Mouse (Mus musculus): ENCODE measurements at regions not wholly inside any gene's neighbourhood (a gene's known extent, or its start where the extent isn't known, plus 50 kb on each side); places are given as distances from the start of the nearest gene placed in this dataset.
"Not testable (repeated sequence)": the region's sequence is repeated elsewhere in the genome, so short reads cannot be mapped to it uniquely, and the experiment has no call there.

DNA sequence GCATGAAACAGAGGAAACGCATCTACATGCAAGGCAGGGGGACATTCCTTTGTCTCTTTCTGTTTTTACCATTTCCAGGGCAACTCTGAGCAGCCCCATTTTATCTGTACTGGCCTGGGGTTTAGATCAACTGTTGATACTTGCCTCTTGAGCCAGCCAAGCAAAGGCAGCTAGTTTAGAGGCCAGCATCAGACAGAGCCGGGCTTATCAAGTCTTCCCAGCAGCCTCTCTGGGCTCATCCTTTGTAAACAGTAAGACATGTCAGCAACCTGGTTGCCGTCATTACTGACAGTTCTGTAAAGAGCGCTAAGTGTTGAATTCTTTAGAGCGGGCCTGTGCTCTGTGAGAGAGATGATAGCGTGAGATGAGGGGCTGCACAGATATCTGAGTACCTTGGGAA is 182.9 kb upstream of the Bmp4 start:
- ATAC-seq (ENCODE audit: insufficient read depth, low read depth): no peak
- H3K27ac ChIP-seq (ENCODE audit: low read depth): no peak overlapping the region
- no peak overlapping the region for H3K4me3 ChIP-seq (ENCODE audit: low read depth, low read length)
- no peak for DNase-seq (ENCODE audit: low spot score)
- no peak overlapping the region for H3K9ac ChIP-seq (replicated peaks; ENCODE audit: low read depth, low read length)
- H3K4me2 ChIP-seq (ENCODE audit: low read depth, low read length): no peak overlapping the region
- no peaks in the 10 kb centered on the region for H3K27me3 ChIP-seq (ENCODE audit: control insufficient read depth, insufficient read depth, low read length)
- 36% methylated on average over 6 of the region's 6 CpGs for WGBS
- TF ChIP-seq EP300 (IDR thresholded peaks at IDR 0.05; ENCODE audit: low read depth): no peak
- no peak for TF ChIP-seq CTCF (IDR thresholded peaks at IDR 0.05; ENCODE audit: low read depth)
- H3K4me1 ChIP-seq (ENCODE audit: control insufficient read depth, insufficient read depth): peaks cover 10% of the 10 kb centered on the region
- no peaks in the 10 kb centered on the region for H3K9me3 ChIP-seq (replicated peaks; ENCODE audit: control insufficient read depth, low read length)
- H3K36me3 ChIP-seq (replicated peaks; ENCODE audit: control insufficient read depth, insufficient read depth, low read length): no peaks in the 10 kb centered on the region

- not testable (repeated sequence) for H3K9ac ChIP-seq (replicated peaks; ENCODE audit: low read depth, low read length); H3K27ac ChIP-seq (ENCODE audit: low read depth); H3K36me3 ChIP-seq (replicated peaks; ENCODE audit: control insufficient read depth, insufficient read depth, low read length); ATAC-seq (ENCODE audit: insufficient read depth, low read depth); DNase-seq (ENCODE audit: low spot score); H3K4me2 ChIP-seq (ENCODE audit: low read depth, low read length); H3K27me3 ChIP-seq (ENCODE audit: control insufficient read depth, insufficient read depth, low read length); H3K9me3 ChIP-seq (replicated peaks; ENCODE audit: control insufficient read depth, low read length); H3K4me3 ChIP-seq (ENCODE audit: low read depth, low read length)
- H3K4me1 ChIP-seq (ENCODE audit: control insufficient read depth, insufficient read depth): peaks cover 10% of the 10 kb centered on the region
- WGBS: 65% methylated on average over 2 of the region's 2 CpGs
Measured at GRCm38 (mm10) chr14:46572972-46573371, 182.5 kb upstream of the Bmp4 start.

GRCm38 (mm10) chr14:46571841-46572240 is 181.4 kb upstream of the Bmp4 start:
- no peak for ATAC-seq (ENCODE audit: insufficient read depth, low read depth)
- 78% methylated on average over 1 of the region's 1 CpGs for WGBS

DNA sequence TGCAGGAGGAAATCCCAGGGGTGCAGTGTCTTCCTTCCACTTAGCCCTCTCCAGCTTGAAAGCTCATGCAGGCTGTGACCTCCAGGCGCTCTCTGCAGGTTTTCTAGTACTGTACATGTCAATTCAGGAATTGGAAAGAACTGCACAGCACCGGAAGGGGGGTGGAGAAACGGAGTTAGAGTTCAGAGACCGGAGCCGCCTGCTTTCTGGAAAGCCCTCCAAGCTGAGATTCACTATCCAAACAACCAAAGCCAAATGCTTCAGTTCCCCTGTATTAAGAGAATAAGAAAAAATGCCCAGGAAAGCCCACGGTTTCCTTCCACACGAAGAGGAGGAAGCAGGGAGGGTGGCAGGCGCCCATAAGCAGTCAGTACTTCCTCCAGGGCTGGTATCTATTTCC is 178.8 kb upstream of the Bmp4 start:
- WGBS: 55% methylated on average over 8 of the region's 8 CpGs
- Histone ChIP-seq H3K9me3 (replicated peaks; ENCODE audit: control insufficient read depth, low read length) (no peaks in the 10 kb centered on the region), H3K27me3 (ENCODE audit: control insufficient read depth, insufficient read depth, low read length) (no peaks in the 10 kb centered on the region), H3K36me3 (replicated peaks; ENCODE audit: control insufficient read depth, insufficient read depth, low read length) (no peaks in the 10 kb centered on the region), H3K4me2 (ENCODE audit: low read depth, low read length) (no peak overlapping the region), H3K9ac (replicated peaks; ENCODE audit: low read depth, low read length) (no peak overlapping the region), H3K4me3 (ENCODE audit: low read depth, low read length) (no peak overlapping the region), H3K27ac (ENCODE audit: low read depth) (no peak overlapping the region), H3K4me1 (ENCODE audit: control insufficient read depth, insufficient read depth) (peaks cover 10% of the 10 kb centered on the region)
- ATAC-seq (ENCODE audit: insufficient read depth, low read depth) (no peak), DNase-seq (ENCODE audit: low spot score) (no peak)
- no peak for TF ChIP-seq CTCF (IDR thresholded peaks at IDR 0.05; ENCODE audit: low read depth)
- TF ChIP-seq EP300 (IDR thresholded peaks at IDR 0.05; ENCODE audit: low read depth): no peak

More at GRCm38 (mm10) chr14:46571841-46572240, 181.4 kb upstream of the Bmp4 start:
- Histone ChIP-seq H3K4me3 (ENCODE audit: low read depth, low read length) (no peak overlapping the region), H3K27ac (ENCODE audit: low read depth) (no peak overlapping the region), H3K4me2 (ENCODE audit: low read depth, low read length) (no peak overlapping the region), H3K9me3 (replicated peaks; ENCODE audit: control insufficient read depth, low read length) (no peaks in the 10 kb centered on the region), H3K27me3 (ENCODE audit: control insufficient read depth, insufficient read depth, low read length) (no peaks in the 10 kb centered on the region), H3K36me3 (replicated peaks; ENCODE audit: control insufficient read depth, insufficient read depth, low read length) (no peaks in the 10 kb centered on the region), H3K9ac (replicated peaks; ENCODE audit: low read depth, low read length) (no peak overlapping the region), H3K4me1 (ENCODE audit: control insufficient read depth, insufficient read depth) (peaks cover 10% of the 10 kb centered on the region)
- TF ChIP-seq CTCF (IDR thresholded peaks at IDR 0.05; ENCODE audit: low read depth) (no peak), EP300 (IDR thresholded peaks at IDR 0.05; ENCODE audit: low read depth) (no peak)
- no peak for DNase-seq (ENCODE audit: low spot score)

GRCm38 (mm10) chr14:46567411-46567780 is 176.9 kb upstream of the Bmp4 start:
- TF ChIP-seq EP300 (IDR thresholded peaks at IDR 0.05; ENCODE audit: low read depth) (no peak), CTCF (IDR thresholded peaks at IDR 0.05; ENCODE audit: low read depth) (no peak)
- no peak for ATAC-seq (ENCODE audit: insufficient read depth, low read depth)
- H3K27ac ChIP-seq (ENCODE audit: low read depth): no peak overlapping the region
- H3K9me3 ChIP-seq (replicated peaks; ENCODE audit: control insufficient read depth, low read length): no peaks in the 10 kb centered on the region
- H3K4me2 ChIP-seq (ENCODE audit: low read depth, low read length): no peak overlapping the region
- no peaks in the 10 kb centered on the region for H3K27me3 ChIP-seq (ENCODE audit: control insufficient read depth, insufficient read depth, low read length)
- 80% methylated on average over 3 of the region's 3 CpGs for WGBS
- H3K9ac ChIP-seq (replicated peaks; ENCODE audit: low read depth, low read length): no peak overlapping the region
- no peak overlapping the region for H3K4me3 ChIP-seq (ENCODE audit: low read depth, low read length)
- no peak for DNase-seq (ENCODE audit: low spot score)
- no peaks in the 10 kb centered on the region for H3K36me3 ChIP-seq (replicated peaks; ENCODE audit: control insufficient read depth, insufficient read depth, low read length)
- H3K4me1 ChIP-seq (ENCODE audit: control insufficient read depth, insufficient read depth): peaks cover 10% of the 10 kb centered on the region

GRCm38 (mm10) chr14:46566681-46567410 is 176.4 kb upstream of the Bmp4 start:
- Histone ChIP-seq H3K27me3 (ENCODE audit: control insufficient read depth, insufficient read depth, low read length) (no peaks in the 10 kb centered on the region), H3K9me3 (replicated peaks; ENCODE audit: control insufficient read depth, low read length) (no peaks in the 10 kb centered on the region), H3K4me2 (ENCODE audit: low read depth, low read length) (no peak overlapping the region), H3K27ac (ENCODE audit: low read depth) (no peak overlapping the region), H3K4me1 (ENCODE audit: control insufficient read depth, insufficient read depth) (peaks cover 10% of the 10 kb centered on the region), H3K36me3 (replicated peaks; ENCODE audit: control insufficient read depth, insufficient read depth, low read length) (no peaks in the 10 kb centered on the region), H3K9ac (replicated peaks; ENCODE audit: low read depth, low read length) (no peak overlapping the region), H3K4me3 (ENCODE audit: low read depth, low read length) (no peak overlapping the region)
- no peak for ATAC-seq (ENCODE audit: insufficient read depth, low read depth)
- TF ChIP-seq EP300 (IDR thresholded peaks at IDR 0.05; ENCODE audit: low read depth): no peak
- TF ChIP-seq CTCF (IDR thresholded peaks at IDR 0.05; ENCODE audit: low read depth): no peak
- DNase-seq (ENCODE audit: low spot score): no peak
- WGBS: 63% methylated on average over 9 of the region's 9 CpGs

Measured in heart, postnatal 0 days (tissue).